Mouse (Mus musculus) myocyte (in vitro differentiated cells): ENCODE data around the gene Notch2. TPM values are rescaled to one million over a fixed set of nuclear protein-coding genes. Genes with fewer than 3 reads are reported as not detected.

Experiments used
- H3K27me3 ChIP-seq: one replicate; pipeline ENCODE4 v1.6.1; 2011; ENCODE audit not compliant: control insufficient read depth, insufficient read depth, insufficient read length
- H3K36me3 ChIP-seq: one replicate; pipeline ENCODE4 v1.6.1; 2011; ENCODE audit not compliant: control insufficient read depth, insufficient read depth
- H3K4me2 ChIP-seq: one replicate; pipeline ENCODE4 v1.6.1; 2011; ENCODE audit warnings: low read depth, control low read depth
- H3K4me3 ChIP-seq: one replicate; pipeline ENCODE4 v1.5.1; 2011; ENCODE audit warnings: mild to moderate bottlenecking, control low read depth, moderate library complexity
- H3K79me2 ChIP-seq: one replicate; pipeline ENCODE4 v1.6.1; 2011; ENCODE audit not compliant: control insufficient read depth, insufficient read depth
- H3ac ChIP-seq: one replicate; pipeline ENCODE4 v1.6.1; 2011; ENCODE audit not compliant: control insufficient read depth, insufficient read length
- CEBPB ChIP-seq: IDR thresholded peaks from 2 replicates; pipeline ENCODE4 v1.6.1; 2011; ENCODE audit warnings: mild to moderate bottlenecking, moderate library complexity; ENCODE audit not compliant: poor library complexity, insufficient read depth, severe bottlenecking
- E2F4 ChIP-seq: IDR thresholded peaks from one replicate; pipeline ENCODE4 v1.6.1; 2011; ENCODE audit warnings: mild to moderate bottlenecking, control low read depth, moderate library complexity; ENCODE audit not compliant: insufficient read depth
- MAX ChIP-seq: IDR thresholded peaks from one replicate; pipeline ENCODE4 v1.6.1; 2011; ENCODE audit warnings: low read depth, mild to moderate bottlenecking, control low read depth
- MYOD1 ChIP-seq, 3 experiments: IDR thresholded peaks; one replicate each; pipeline ENCODE4 v1.6.1; 2011; ENCODE audit warnings: control low read depth in 2 of 3, low read depth in 2 of 3, mild to moderate bottlenecking in 2 of 3, moderate library complexity in 1 of 3; ENCODE audit not compliant: insufficient read length in 2 of 3, control insufficient read depth in 1 of 3
- MYOG ChIP-seq, 3 experiments: IDR thresholded peaks; one replicate each; pipeline ENCODE4 v1.6.1; 2011; ENCODE audit warnings: control low read depth in 2 of 3, low read depth in 2 of 3, mild to moderate bottlenecking in 2 of 3; ENCODE audit not compliant: insufficient read length in 2 of 3, control insufficient read depth in 1 of 3, insufficient read depth in 1 of 3
- POLR2A ChIP-seq: IDR thresholded peaks from one replicate; pipeline ENCODE4 v1.6.1; 2011; ENCODE audit warnings: low read depth, mild to moderate bottlenecking, control low read depth, moderate library complexity; ENCODE audit not compliant: insufficient read length
- POLR2AphosphoS2 ChIP-seq: IDR thresholded peaks from one replicate; pipeline ENCODE4 v1.6.1; 2011; ENCODE audit warnings: low read depth, control low read depth; ENCODE audit not compliant: insufficient read length
- REST ChIP-seq: IDR thresholded peaks from one replicate; pipeline ENCODE4 v1.6.1; 2011; ENCODE audit warnings: mild to moderate bottlenecking, control low read depth, moderate library complexity; ENCODE audit not compliant: insufficient read depth, insufficient read length
- SRF ChIP-seq: IDR thresholded peaks from one replicate; pipeline ENCODE4 v1.6.1; 2011; ENCODE audit warnings: low read depth; ENCODE audit not compliant: control insufficient read depth, insufficient read length
- TCF12 ChIP-seq: IDR thresholded peaks from one replicate; pipeline ENCODE4 v1.6.1; 2011; ENCODE audit warnings: mild to moderate bottlenecking, control low read depth; ENCODE audit not compliant: poor library complexity, insufficient read depth, severe bottlenecking
- TCF3 ChIP-seq: IDR thresholded peaks from one replicate; pipeline ENCODE4 v1.6.1; 2011; ENCODE audit warnings: low read depth, control low read depth; ENCODE audit not compliant: insufficient read length
- USF1 ChIP-seq: IDR thresholded peaks from one replicate; pipeline ENCODE4 v1.6.1; 2011; ENCODE audit warnings: low read depth, mild to moderate bottlenecking, control low read depth, moderate library complexity
- polyA plus RNA-seq: library from polyadenylated mRNA; unstranded; fragments of >200 nt; fragmentation: generic; extraction: Trizol; gene quantifications from one replicate; pipeline ENCODE4 v1.2.1, GENCODE M21; 2012; ENCODE audit warnings: missing spikeins

The Notch2 gene
- polyA plus RNA-seq, 1 experiment = 15.1 TPM

DNA sequence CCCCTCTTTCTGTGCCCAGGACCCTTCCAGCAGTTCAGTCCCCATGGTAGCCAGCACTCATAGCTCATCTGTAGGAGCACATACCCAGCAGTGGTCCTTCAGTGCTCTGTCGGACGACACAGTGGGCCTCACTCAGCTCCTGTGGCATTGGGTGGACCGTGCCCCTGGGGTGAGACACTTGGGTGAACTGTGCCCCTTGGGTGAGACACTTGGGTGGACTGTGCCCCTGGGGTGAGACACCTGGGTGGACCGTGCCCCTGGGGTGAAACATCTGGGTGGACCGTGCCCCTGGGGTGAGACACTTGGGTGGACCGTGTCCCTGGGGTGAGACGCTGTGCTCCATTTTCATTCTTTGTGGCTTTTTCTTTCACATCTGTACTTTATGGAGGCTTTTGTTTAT is 83.7 kb downstream of the Notch2 start:
- Histone ChIP-seq H3K4me2 (no peak overlapping the region), H3ac (no peak overlapping the region), H3K27me3 (no peaks in the 10 kb centered on the region), H3K4me3 (no peak overlapping the region), H3K79me2 (peaks cover 11% of the 10 kb centered on the region), H3K36me3 (peaks cover 34% of the 10 kb centered on the region)
- no peak for TF ChIP-seq TCF12
- no peak for TF ChIP-seq MYOD1 (IDR thresholded peaks at IDR 0.05; ENCODE audit: control insufficient read depth in 1 of 3, insufficient read length in 2 of 3, low read depth in 2 of 3)
- TF ChIP-seq MYOG (IDR thresholded peaks at IDR 0.05; ENCODE audit: control insufficient read depth in 1 of 3, insufficient read depth in 1 of 3, insufficient read length in 2 of 3, low read depth in 2 of 3) = no peak
- TF ChIP-seq E2F4 = no peak

- Histone ChIP-seq H3ac (no peak overlapping the region), H3K36me3 (peaks cover 51% of the 10 kb centered on the region), H3K4me2 (no peak overlapping the region), H3K27me3 (no peaks in the 10 kb centered on the region), H3K4me3 (no peak overlapping the region), H3K79me2 (peaks cover 11% of the 10 kb centered on the region)
- no peak for TF ChIP-seq USF1
- TF ChIP-seq TCF3 = no peak
- TF ChIP-seq POLR2AphosphoS2 = no peak
- TF ChIP-seq POLR2A = no peak
- no peak for TF ChIP-seq TCF12
- no peak for TF ChIP-seq REST
- TF ChIP-seq E2F4 = no peak
- TF ChIP-seq MYOG (IDR thresholded peaks at IDR 0.05; ENCODE audit: control insufficient read depth in 1 of 3, insufficient read depth in 1 of 3, insufficient read length in 2 of 3, low read depth in 2 of 3) = no peak
- no peak for TF ChIP-seq MAX
- TF ChIP-seq SRF = no peak
- TF ChIP-seq CEBPB = no peak
Observed at GRCm38 (mm10) chr3:98098676-98099075, 85.3 kb downstream of the Notch2 start.

DNA sequence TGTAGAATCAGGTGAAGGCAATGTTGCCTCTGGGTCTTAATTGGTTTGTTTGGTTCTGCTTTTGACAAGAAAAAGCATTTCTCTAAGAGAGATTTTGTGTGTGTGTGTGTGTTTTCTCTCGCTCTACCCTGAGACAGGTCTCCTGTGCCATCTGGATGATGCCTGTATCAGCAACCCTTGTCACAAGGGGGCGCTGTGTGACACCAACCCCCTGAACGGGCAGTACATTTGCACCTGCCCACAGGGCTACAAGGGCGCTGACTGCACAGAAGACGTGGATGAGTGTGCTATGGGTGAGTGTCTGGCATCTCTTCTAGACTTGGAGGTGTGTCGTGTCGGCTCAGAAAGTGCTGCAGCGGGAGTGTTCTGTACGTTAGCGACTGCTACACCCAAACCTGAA is 86.0 kb downstream of the Notch2 start:
- no peak for TF ChIP-seq MAX
- no peak for TF ChIP-seq MYOG (IDR thresholded peaks at IDR 0.05; ENCODE audit: control insufficient read depth in 1 of 3, insufficient read depth in 1 of 3, insufficient read length in 2 of 3, low read depth in 2 of 3)
- no peak for TF ChIP-seq MYOD1 (IDR thresholded peaks at IDR 0.05; ENCODE audit: control insufficient read depth in 1 of 3, insufficient read length in 2 of 3, low read depth in 2 of 3)
- peak; percentile 30 for TF ChIP-seq POLR2AphosphoS2
- no peak for TF ChIP-seq SRF
- TF ChIP-seq TCF12 = no peak
- H3ac ChIP-seq = no peak overlapping the region
- H3K4me3 ChIP-seq = no peak overlapping the region
- peaks cover 53% of the 10 kb centered on the region for H3K36me3 ChIP-seq
- peaks cover 11% of the 10 kb centered on the region for H3K79me2 ChIP-seq
- H3K27me3 ChIP-seq = no peaks in the 10 kb centered on the region
- H3K4me2 ChIP-seq = no peak overlapping the region

DNA sequence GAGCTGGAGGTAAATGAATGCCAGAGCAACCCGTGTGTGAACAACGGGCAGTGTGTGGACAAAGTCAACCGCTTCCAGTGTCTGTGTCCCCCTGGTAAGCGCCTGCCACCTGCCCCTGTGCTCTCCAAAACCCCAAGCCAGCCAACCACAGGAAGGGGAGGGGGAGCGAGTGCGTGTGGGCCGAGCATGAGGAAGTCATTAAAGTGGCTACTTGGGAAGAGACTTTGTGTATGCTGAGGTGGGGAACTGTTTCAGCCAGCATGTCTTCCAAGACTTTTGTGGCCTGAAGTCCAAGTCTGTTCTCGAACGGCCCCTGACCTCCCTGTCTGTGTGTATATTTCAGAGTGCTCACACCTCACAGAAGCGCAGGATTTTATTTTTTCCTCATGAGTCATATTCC is 88.2 kb downstream of the Notch2 start:
- Histone ChIP-seq H3K79me2 (no peaks in the 10 kb centered on the region), H3ac (no peak overlapping the region), H3K27me3 (no peaks in the 10 kb centered on the region), H3K36me3 (peaks cover 63% of the 10 kb centered on the region), H3K4me2 (no peak overlapping the region), H3K4me3 (no peak overlapping the region)
- no peak for TF ChIP-seq MAX
- TF ChIP-seq REST = no peak
- TF ChIP-seq TCF12 = no peak
- no peak for TF ChIP-seq MYOG (IDR thresholded peaks at IDR 0.05; ENCODE audit: control insufficient read depth in 1 of 3, insufficient read depth in 1 of 3, insufficient read length in 2 of 3, low read depth in 2 of 3)
- TF ChIP-seq CEBPB = no peak
- no peak for TF ChIP-seq USF1
- no peak for TF ChIP-seq SRF
- no peak for TF ChIP-seq TCF3
- no peak for TF ChIP-seq POLR2AphosphoS2
- no peak for TF ChIP-seq POLR2A
- TF ChIP-seq MYOD1 (IDR thresholded peaks at IDR 0.05; ENCODE audit: control insufficient read depth in 1 of 3, insufficient read length in 2 of 3, low read depth in 2 of 3) = no peak
- no peak for TF ChIP-seq E2F4

DNA sequence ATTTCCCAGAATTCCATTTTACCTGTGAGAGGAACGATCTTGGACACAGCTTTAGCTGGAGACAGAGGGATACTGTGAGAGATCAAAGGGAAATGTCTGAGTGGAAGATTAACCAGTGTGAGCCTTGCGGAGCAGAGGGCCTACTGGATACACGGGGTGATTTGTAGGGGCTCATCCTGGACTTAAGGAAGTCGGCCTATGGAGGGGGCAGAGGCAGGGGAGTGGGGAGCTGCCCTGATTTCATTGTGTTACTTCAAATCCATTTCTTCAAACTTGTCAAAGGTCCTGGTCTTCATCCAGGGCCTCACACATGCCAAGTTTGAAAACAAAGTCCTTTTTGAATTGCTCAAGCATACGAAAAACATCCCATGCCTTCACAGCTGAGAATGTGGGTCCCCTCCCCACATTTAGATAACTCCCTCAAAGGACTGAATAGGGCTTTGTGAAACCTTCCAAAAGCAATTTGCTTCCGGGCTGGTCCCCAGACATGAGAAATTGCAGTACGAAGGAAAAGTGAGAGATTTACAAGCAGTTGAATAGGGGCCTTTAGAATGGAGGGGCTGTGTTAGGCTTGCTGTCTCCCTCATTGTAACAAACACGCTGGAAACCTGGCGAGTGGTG is 91.6 kb downstream of the Notch2 start:
- no peaks in the 10 kb centered on the region for H3K27me3 ChIP-seq
- no peak overlapping the region for H3K4me2 ChIP-seq
- no peak overlapping the region for H3K4me3 ChIP-seq
- TF ChIP-seq CEBPB (no peak), SRF (no peak), POLR2A (no peak), MYOD1 (IDR thresholded peaks at IDR 0.05; ENCODE audit: control insufficient read depth in 1 of 3, insufficient read length in 2 of 3, low read depth in 2 of 3) (no peak), MAX (no peak), POLR2AphosphoS2 (no peak), E2F4 (no peak), USF1 (no peak), REST (no peak), TCF12 (no peak), MYOG (IDR thresholded peaks at IDR 0.05; ENCODE audit: control insufficient read depth in 1 of 3, insufficient read depth in 1 of 3, insufficient read length in 2 of 3, low read depth in 2 of 3) (no peak)
- peaks cover 62% of the 10 kb centered on the region for H3K36me3 ChIP-seq
- no peak overlapping the region for H3ac ChIP-seq
- H3K79me2 ChIP-seq = no peaks in the 10 kb centered on the region
